Mouse (Mus musculus): Measurements from ENCODE around the gene Mob3b. TPM values are rescaled to one million over a fixed set of nuclear protein-coding genes. Genes with fewer than 3 reads are reported as not detected.
A peak's percentile ranks its signal among the peaks of the same experiment; 100 is the strongest.

Mob3b gene
- polyA plus RNA-seq, 1 experiment from 2014 or later: 7.2 TPM

DNA sequence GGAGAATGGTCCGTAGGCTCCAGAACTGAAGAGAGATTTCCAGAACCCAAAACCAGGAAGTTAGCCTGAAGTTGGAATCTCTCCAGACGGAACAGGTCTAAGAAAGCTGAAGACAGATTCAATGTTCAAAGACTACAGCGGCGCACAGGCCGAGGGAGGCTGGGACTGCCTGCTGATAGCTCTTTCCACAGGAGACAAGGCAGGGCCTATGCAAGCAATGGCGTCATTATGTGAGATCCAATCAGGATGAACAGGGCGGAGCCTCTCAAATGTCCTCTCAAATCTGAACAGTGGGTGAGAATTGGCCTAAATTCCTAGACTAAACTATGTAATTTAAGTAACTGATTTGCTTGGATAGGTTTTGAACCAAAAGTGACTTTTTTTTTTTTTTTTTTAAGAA lies 160.7 kb downstream of the Mob3b start:
- WGBS: 65% methylated on average over 7 of the region's 7 CpGs
- no peaks in the 10 kb centered on the region for H3K36me3 ChIP-seq
- H3K27ac ChIP-seq: no peak overlapping the region
- peaks cover 27% of the 10 kb centered on the region for H3K4me1 ChIP-seq
- no peak overlapping the region for H3K4me3 ChIP-seq
- no peak for DNase-seq (ENCODE audit: low spot score)
- no peaks in the 10 kb centered on the region for H3K27me3 ChIP-seq (ENCODE audit: insufficient read depth, poor library complexity, severe bottlenecking)
- no peaks in the 10 kb centered on the region for H3K9me3 ChIP-seq

DNA sequence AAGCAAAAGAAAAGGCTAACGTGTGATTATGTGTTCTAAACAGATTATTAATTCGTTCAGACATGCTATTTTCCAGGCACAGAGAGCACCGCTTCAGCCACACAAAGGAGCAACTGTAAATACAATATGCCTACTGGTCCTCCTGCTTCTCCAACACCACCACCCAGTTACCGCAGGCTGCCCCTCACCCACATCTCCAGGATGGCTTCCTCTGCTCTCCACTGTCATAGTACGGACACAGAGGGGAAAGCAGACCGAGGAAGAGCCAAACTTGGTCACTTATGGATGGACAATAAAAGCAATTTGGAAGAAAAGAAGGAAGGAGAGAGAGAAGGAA lies 163.7 kb downstream of the Mob3b start:
- DNase-seq (ENCODE audit: low spot score): no peak
- no peaks in the 10 kb centered on the region for H3K27me3 ChIP-seq (ENCODE audit: insufficient read depth, poor library complexity, severe bottlenecking)
- no peak overlapping the region for H3K27ac ChIP-seq
- H3K4me3 ChIP-seq: no peak overlapping the region
- no peaks in the 10 kb centered on the region for H3K9me3 ChIP-seq
- H3K36me3 ChIP-seq: no peaks in the 10 kb centered on the region
- H3K4me1 ChIP-seq: peaks cover 34% of the 10 kb centered on the region
- 68% methylated on average over 6 of the region's 6 CpGs for whole genome bisulfite sequencing

DNA sequence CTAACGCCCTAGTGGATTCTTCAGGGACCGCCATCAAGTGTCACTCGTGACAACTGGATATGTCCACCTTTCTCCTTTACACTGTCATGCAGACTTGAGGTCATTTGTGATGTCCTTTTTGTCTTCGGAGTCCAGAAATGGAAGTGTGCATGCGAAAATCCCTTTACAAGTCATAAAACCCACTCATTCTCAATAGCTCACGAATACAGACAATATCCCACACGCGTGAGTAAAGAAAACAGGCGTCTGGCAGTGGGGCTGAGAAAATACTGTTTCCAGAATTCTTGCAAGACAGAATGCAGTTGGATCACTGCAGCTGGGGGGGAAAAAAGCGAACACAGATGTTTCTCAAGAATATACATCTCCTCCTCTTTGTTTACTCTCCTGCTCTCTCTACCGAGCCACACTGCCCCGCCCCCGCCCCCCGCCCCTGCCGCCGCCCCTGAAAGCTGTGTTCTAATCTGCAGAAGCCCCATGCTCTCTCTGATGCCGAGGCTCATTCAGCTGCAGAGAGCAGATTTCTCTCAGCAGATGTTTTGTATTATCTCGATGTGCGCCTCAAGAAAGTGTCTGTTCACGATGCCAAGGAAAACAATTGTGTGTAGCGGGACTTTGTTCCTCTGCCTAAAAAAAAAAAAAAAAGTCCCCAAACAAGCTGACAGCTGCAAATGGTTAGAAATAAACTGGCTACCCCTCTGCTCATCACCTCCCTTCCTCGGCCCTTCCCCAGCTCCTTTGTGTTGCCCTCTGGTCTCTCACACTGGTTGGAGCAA lies 164.2 kb downstream of the Mob3b start:
- Histone ChIP-seq H3K9me3 (no peaks in the 10 kb centered on the region), H3K4me1 (peaks cover 34% of the 10 kb centered on the region), H3K36me3 (no peaks in the 10 kb centered on the region), H3K27me3 (ENCODE audit: insufficient read depth, poor library complexity, severe bottlenecking) (no peaks in the 10 kb centered on the region), H3K4me3 (no peak overlapping the region), H3K27ac (no peak overlapping the region)
- WGBS: 45% methylated on average over 22 of the region's 22 CpGs
- DNase-seq (ENCODE audit: low spot score): no peak

DNA sequence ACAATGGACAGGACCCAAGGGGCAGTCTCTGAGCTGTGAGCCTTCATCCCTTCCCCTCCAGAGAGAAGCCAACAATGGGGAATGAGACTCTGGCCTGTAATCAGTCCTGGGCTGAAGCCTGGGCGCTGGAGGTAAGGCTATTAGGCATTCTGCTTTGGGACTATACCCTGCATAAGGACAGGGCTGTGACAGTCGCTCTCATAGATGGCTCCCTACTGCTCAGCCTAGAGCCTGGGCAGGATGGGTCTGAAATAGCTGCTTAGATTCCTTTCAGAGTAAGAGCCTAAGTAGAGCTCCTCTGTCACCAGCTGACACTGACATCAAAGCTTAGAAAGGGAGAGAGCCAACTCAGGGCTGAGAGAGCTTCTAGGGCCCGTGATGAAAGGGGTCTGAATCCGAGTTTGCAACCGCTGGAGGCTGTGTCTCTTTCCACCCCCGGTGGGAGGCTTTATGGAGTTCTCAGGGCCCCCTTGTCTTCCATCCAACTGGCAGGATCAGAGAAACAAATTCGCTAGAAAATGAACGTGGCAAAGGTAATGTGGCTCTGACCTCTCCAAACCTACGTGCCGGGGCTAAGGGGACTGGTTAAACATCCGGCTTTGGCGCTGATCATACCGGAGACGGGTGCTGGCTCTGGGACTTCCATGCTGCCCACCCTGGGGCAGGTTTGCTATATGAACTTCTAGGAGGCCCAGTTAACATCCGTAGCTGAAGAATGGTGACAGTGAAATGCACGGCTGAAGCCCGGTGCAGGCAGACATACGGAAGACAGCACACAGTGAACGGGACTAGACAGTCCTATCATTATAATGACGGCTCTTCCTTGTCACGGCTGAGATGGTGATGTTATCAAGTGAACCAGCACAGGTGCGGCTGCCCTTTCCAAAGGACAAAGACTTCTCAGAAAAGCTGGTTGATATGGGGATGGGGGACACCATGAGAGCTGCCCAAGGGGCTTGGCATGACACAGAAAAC lies 165.1 kb downstream of the Mob3b start:
- WGBS: 59% methylated on average over 22 of the region's 22 CpGs
- no peaks in the 10 kb centered on the region for H3K36me3 ChIP-seq
- H3K4me3 ChIP-seq: no peak overlapping the region
- H3K4me1 ChIP-seq: peaks cover 38% of the 10 kb centered on the region
- peak overlapping the region; percentile 3; the same call in 1 of the 2 replicates for H3K27ac ChIP-seq
- H3K27me3 ChIP-seq (ENCODE audit: insufficient read depth, poor library complexity, severe bottlenecking): no peaks in the 10 kb centered on the region
- DNase-seq (ENCODE audit: low spot score): no peak
- H3K9me3 ChIP-seq: no peaks in the 10 kb centered on the region

DNA sequence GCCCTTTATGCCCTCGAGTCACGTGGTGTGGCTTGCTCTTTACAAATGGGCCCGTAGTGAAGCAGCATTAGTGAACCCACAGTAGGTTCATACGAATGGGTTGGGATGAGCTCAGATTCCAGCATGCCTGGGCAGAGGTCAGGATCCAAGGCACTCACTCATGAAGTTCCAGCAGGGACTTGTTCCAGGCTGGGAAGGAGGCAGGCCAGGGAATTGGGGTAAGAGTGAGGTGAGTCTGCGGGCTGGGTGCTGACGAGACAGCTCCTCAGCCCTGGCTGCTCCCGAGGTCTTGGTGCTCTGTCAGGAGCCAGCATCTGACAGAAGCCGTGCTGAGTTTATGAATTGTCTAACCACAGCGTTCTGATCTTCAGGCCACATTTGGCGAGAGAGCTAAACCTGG lies 166.2 kb downstream of the Mob3b start:
- H3K27me3 ChIP-seq (ENCODE audit: insufficient read depth, poor library complexity, severe bottlenecking): no peaks in the 10 kb centered on the region
- H3K36me3 ChIP-seq: no peaks in the 10 kb centered on the region
- DNase-seq (ENCODE audit: low spot score): no peak
- WGBS: 52% methylated on average over 10 of the region's 10 CpGs
- no peak overlapping the region for H3K27ac ChIP-seq
- H3K9me3 ChIP-seq: no peaks in the 10 kb centered on the region
- no peak overlapping the region for H3K4me3 ChIP-seq
- H3K4me1 ChIP-seq: peaks cover 49% of the 10 kb centered on the region

DNA sequence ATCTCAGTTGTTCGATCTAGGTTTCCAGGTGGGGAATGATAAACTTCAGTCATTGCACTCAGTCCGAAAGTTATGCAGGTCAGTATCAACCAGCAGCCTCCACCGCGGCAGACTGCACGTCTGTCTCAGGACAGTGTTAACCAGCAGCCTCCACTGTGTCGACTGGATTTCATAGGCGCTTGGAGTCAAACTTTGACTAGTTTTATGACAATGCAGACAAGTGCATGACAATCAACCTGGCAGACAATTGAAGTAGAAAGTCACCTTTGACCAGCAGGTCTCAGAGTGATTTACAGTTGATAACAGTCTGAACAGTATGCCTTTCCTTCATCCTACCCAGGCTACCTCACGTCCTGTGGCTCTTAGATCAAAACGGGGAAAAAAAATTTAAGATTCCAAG lies 166.6 kb downstream of the Mob3b start:
- Histone ChIP-seq H3K36me3 (no peaks in the 10 kb centered on the region), H3K27ac (no peak overlapping the region), H3K4me3 (no peak overlapping the region), H3K27me3 (ENCODE audit: insufficient read depth, poor library complexity, severe bottlenecking) (no peaks in the 10 kb centered on the region), H3K4me1 (peaks cover 54% of the 10 kb centered on the region), H3K9me3 (no peaks in the 10 kb centered on the region)
- WGBS: 82% methylated on average over 9 of the region's 9 CpGs
- no peak for DNase-seq (ENCODE audit: low spot score)

DNA sequence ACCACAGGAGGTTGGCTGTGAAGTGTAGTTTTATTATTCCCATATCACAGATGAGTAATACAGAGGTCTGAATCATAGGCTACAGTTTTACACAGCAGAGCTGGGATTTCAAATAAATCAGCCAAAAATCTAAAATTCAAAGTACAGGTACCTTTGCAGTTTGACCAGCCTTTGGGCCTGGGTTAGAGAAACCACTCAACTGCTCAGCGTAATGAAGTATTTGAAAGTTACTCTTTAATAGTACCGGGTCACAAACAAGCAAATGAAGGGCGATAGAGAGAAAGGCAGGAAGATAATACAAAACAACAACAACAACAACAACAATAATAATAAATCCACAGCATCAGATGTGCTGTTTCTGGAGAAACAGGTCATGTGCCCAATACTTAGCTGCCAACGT lies 169.7 kb downstream of the Mob3b start:
- WGBS: 89% methylated on average over 4 of the region's 4 CpGs
- no peak for DNase-seq (ENCODE audit: low spot score)
- Histone ChIP-seq H3K36me3 (no peaks in the 10 kb centered on the region), H3K4me3 (no peak overlapping the region), H3K27me3 (ENCODE audit: insufficient read depth, poor library complexity, severe bottlenecking) (no peaks in the 10 kb centered on the region), H3K9me3 (no peaks in the 10 kb centered on the region), H3K27ac (no peak overlapping the region), H3K4me1 (peaks cover 44% of the 10 kb centered on the region)

DNA sequence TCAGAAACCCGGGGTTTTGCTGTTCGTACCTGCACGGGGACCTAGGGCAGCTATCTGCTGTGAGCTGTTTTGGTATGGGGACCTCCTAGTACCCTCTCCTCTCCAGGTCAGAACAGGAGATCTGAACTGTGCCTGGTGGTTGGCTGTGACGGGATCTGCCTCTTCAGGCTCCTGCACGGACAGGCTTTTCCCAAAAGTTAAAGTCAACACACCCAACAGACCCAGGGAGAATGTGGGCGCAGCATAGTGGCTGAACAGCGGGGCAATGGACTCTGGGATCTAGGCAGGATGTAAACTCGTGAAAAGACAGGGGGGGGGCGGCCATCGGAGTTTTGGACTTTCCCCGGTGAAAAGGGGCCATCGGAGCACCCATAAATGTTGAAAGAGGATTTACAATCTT lies 170.2 kb downstream of the Mob3b start:
- 83% methylated on average over 12 of the region's 12 CpGs for WGBS
- Histone ChIP-seq H3K27me3 (ENCODE audit: insufficient read depth, poor library complexity, severe bottlenecking) (no peaks in the 10 kb centered on the region), H3K9me3 (no peaks in the 10 kb centered on the region), H3K4me3 (no peak overlapping the region), H3K36me3 (no peaks in the 10 kb centered on the region), H3K27ac (no peak overlapping the region), H3K4me1 (peaks cover 40% of the 10 kb centered on the region)
- DNase-seq (ENCODE audit: low spot score): no peak

DNA sequence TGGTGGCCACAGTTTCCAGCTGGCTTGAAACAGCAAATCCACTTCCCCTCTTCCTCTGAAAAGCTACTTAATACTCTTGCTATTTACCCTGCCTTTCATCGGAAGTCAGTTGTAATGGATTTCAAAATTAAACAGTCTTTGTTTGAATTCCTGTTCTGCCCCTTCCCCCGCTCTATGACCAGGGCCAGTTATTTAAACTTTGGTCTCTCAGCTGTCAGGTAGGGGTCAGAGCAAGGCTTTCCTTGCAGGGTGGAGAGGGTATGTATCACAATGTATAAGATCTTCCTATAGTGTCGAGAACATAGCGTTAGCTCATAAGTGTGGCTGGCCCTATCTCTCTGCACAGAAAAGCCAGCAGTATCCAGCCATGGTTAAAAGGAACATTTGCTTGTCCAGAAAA lies 170.6 kb downstream of the Mob3b start:
- Histone ChIP-seq H3K4me1 (peaks cover 39% of the 10 kb centered on the region), H3K4me3 (no peak overlapping the region), H3K36me3 (no peaks in the 10 kb centered on the region), H3K9me3 (no peaks in the 10 kb centered on the region), H3K27ac (no peak overlapping the region), H3K27me3 (ENCODE audit: insufficient read depth, poor library complexity, severe bottlenecking) (no peaks in the 10 kb centered on the region)
- 83% methylated on average over 4 of the region's 4 CpGs for WGBS
- DNase-seq (ENCODE audit: low spot score): no peak

DNA sequence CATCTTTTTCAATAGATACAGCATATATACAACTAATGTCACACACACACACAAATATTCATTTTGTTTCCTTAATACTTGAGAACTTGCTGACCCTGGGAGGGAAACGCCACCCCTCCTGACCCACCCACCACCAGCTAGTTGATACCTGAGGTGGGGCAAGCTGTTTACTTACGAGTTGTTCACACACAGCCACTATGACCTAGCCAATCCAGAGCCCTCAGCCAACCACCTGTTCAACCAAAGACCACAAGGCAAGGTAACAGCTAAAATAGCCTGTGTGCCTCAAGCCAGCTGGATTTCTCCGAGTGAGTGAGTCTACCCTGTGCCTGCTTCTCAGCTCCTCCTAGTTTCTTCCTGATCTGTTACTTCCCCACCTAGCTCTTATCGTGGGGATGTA lies 172.9 kb downstream of the Mob3b start:
- Histone ChIP-seq H3K4me1 (peaks cover 40% of the 10 kb centered on the region), H3K27ac (no peak overlapping the region), H3K9me3 (no peaks in the 10 kb centered on the region), H3K27me3 (ENCODE audit: insufficient read depth, poor library complexity, severe bottlenecking) (no peaks in the 10 kb centered on the region), H3K36me3 (no peaks in the 10 kb centered on the region), H3K4me3 (no peak overlapping the region)
- no peak for DNase-seq (ENCODE audit: low spot score)
- 87% methylated on average over 4 of the region's 4 CpGs for WGBS

DNA sequence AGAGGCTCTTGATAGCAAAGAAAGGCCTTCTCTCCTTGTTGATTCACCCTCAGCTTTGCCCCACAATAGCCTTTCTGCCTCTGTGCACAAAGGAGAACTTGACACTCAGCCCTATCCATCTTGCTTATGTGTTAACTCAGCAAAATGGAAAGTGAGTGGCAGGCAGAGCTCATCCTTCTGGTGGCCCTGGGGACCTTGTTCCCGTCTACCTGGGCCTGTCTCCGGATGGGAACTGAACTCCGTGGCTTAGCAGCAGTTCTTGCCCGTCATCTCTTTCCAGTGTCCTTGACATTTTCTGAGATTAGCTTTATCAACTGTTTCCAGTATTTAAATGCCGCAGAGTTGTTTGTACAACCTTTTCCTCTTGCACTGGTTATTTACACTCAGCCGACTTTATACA lies 173.8 kb downstream of the Mob3b start:
- H3K4me1 ChIP-seq: peaks cover 40% of the 10 kb centered on the region
- H3K27me3 ChIP-seq (ENCODE audit: insufficient read depth, poor library complexity, severe bottlenecking): no peaks in the 10 kb centered on the region
- 0 out of 2 replicates have a peak overlapping the region, but pooled peaks have one; percentile 32 for H3K27ac ChIP-seq
- 45% methylated on average over 6 of the region's 6 CpGs for WGBS
- no peaks in the 10 kb centered on the region for H3K9me3 ChIP-seq
- H3K4me3 ChIP-seq: no peak overlapping the region
- DNase-seq (ENCODE audit: low spot score): no peak
- no peaks in the 10 kb centered on the region for H3K36me3 ChIP-seq

DNA sequence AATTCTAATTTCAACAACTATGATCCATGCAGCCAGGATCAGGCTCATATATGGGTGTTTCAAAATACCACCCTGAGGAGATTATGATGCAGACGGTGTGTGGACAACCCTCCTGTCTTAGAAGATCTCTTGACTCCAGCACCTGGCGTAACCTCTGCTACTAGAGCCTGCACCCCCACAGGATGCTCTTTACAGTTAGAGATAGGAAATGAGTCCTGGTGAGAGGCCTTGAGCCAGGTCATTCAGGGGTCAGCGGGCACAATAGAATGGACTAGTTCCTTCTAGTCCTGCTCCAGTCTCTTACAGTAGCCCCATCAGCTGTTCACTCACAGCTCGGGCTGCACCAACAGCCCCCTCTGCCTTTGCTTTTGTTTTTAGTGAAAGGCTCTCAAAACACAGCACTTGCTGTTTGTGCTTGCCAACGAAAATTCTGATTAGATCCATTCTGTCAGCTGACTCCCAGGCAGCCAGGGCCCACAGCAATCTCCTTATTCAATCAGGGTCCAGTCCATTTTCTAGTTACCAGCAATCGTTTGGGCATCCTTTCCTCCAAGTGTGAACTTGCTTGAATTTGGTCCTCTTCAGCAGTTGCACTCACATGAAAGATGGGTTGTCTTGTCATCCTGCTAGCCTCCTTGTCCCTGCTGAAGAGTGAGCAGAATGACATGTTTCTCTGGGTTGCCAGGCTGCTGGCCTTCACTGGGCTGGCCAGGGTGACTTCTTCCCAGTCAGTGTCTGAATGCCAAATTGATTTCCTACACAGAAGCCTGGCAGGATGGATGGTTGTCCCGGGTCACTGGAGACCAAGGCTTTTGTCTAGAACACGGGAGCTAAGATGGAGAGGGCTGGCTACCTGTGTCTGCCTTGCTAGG lies 175.7 kb downstream of the Mob3b start:
- WGBS: 55% methylated on average over 8 of the region's 8 CpGs
- no peaks in the 10 kb centered on the region for H3K36me3 ChIP-seq
- no peak for DNase-seq (ENCODE audit: low spot score)
- peaks cover 28% of the 10 kb centered on the region for H3K4me1 ChIP-seq
- no peaks in the 10 kb centered on the region for H3K9me3 ChIP-seq
- no peak overlapping the region for H3K27ac ChIP-seq
- H3K4me3 ChIP-seq: no peak overlapping the region
- no peaks in the 10 kb centered on the region for H3K27me3 ChIP-seq (ENCODE audit: insufficient read depth, poor library complexity, severe bottlenecking)

All from heart, embryonic 10.5 days (tissue).